Mouse (Mus musculus) layer of hippocampus, adult 2 months (tissue): ENCODE data around the gene Pde4d. TPM values are rescaled to one million over a fixed set of nuclear protein-coding genes. Genes with fewer than 3 reads are reported as not detected.
A peak's percentile ranks its signal among the peaks of the same experiment; 100 is the strongest.

Experiments used
- DNase-seq, 2 experiments: peaks; one replicate each; pipeline ENCODE4 v3.0.0; 2022; ENCODE audit warnings: low spot score in 2 of 2
- H3K27ac ChIP-seq: fragments of 200-600 bp; 2 replicates; pipeline ENCODE4 v1.8.1; 2022
- H3K4me3 ChIP-seq: fragments of 200-600 bp; 2 replicates; pipeline ENCODE4 v1.8.1; 2022; ENCODE audit warnings: mild to moderate bottlenecking
- CTCF ChIP-seq: fragments of 200-600 bp; conservative IDR thresholded peaks from 2 replicates; pipeline ENCODE4 v1.8.1; 2022; ENCODE audit warnings: antibody characterized with exemption, mild to moderate bottlenecking, moderate library complexity
- microRNA-seq, 2 experiments: library from miRNA; unstranded; fragments of <30 nt; microRNA quantifications; one replicate each; pipeline ENCODE4 v1.2.0; 2021
- total RNA-seq, 2 experiments: library from RNA; stranded (reverse); gene quantifications; 2 replicates each; pipeline ENCODE4 v1.2.3; 2021

Gene Pde4d
- total RNA-seq, 2 experiments from 2014 or later, result 72.2 to 73.8 TPM

DNA sequence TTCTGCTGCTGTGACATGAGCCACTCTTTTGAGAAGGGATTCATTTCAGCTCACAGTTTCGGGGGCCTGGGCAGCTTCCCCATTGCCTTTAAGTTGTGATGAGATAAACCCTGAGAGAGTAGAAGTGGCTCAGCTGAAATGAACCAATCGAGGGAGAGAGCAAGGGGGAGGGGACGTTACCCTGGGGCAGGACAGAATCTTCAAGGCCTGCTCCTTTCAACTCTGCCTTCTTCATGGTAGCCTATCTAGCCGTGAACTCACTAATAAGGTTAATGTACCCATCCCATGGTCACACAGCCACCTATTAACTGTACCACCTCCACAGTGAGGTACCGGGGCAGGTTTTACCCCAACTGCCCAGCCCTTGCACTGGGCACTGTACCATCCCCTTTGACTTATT, 1487.1 kb downstream of the Pde4d start:
- Histone ChIP-seq H3K27ac (no peak overlapping the region), H3K4me3 (no peak overlapping the region)
- no peak for TF ChIP-seq CTCF
- DNase-seq, result no peak

DNA sequence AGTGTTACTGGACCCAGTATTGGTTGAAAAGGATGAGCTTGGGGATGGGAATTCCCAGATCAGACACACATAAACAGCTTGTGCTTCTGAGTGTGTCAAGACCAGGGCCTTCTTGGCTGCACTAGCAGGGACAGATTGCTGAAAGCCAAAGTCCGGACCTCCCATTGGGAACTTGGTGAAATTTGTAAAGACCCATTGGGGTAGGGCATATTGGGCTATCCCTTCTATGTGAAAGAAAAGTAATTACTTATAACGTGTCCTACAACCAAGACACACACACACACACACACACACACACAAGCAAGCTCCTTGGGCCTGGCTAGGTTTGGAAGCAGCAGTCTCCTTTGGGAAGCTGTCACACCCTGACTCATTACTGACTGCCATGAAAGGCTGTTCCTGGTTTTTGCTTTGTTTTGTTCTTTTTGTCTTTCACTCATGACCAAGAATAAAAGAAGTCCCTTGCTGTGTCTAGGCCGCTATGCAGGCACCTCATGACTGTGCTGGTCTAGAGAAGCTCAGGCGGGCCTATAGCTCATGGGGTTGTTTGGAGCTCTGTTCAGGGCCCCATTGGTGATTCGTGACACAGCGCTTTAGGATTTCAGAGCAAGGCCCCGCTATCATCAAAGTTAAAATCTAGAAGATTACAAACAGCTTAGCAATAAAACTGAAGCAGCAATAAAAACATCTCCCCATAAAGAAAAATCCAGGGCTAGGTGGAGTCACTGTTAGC, 1495.2 kb downstream of the Pde4d start:
- Histone ChIP-seq H3K27ac (no peak overlapping the region), H3K4me3 (no peak overlapping the region)
- no peak for DNase-seq
- TF ChIP-seq CTCF, result no peak

DNA sequence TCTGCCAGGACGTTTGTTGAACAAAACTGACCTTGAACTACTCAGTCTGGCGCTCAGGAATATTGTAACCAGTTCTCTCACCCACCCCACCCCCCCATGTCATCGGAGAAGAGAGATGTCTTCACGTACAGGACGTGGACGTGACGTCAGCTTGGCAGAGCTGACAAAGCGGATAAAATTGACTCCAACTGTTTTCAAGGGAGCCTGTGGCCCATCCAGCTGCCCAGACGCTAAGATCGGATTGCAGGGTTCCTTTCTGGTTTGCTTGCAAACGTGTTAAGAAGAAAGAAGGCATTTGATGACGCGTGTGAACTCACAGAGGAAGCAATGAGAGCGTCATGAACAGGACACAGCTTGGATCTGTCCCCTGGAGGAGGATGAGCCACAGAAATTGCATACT, 1501.7 kb downstream of the Pde4d start:
- TF ChIP-seq CTCF, result no peak
- no peak for DNase-seq
- H3K27ac ChIP-seq, result no peak overlapping the region
- no peak overlapping the region for H3K4me3 ChIP-seq

DNA sequence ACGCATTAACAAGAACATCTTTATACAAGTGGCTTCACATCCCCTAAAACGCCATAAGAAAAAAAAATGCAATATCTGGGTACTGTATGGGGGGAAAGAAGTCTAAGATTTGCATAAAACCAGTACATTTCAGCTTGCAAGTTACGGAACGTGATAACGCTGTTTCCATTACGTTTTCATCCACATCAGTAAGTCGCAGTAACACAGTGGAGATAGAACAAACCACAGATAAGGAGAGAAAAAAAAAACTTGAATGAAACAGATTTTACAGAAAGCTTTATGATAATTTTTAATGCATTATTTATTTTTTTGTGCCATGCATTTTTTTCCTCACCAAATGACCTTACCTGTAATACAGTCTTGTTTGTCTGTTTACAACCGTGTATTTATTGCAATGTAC, 1504.4 kb downstream of the Pde4d start:
- Histone ChIP-seq H3K27ac (no peak overlapping the region), H3K4me3 (no peak overlapping the region)
- no peak for TF ChIP-seq CTCF
- DNase-seq, result no peak

DNA sequence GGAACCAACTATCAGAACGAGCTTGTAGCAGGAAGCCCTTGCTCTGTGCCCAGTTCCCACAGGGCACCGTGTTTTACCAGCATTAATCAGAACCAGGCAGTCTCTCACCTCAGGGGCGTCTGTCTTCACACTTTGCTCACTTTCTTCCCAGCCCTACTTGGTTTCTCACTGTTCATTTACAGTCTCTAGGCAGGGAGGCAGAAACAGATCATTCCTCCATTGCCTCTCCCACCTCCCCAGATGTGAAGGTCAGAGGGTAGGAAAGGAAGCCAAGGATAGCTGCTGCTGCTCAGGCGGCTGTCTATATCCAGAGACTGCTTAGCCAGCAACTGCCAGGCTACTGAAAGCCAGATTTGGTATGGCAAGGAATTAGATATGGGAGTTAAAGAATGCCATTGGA, 1508.2 kb downstream of the Pde4d start:
- Histone ChIP-seq H3K4me3 (no peak overlapping the region), H3K27ac (no peak overlapping the region)
- no peak for DNase-seq
- no peak for TF ChIP-seq CTCF

DNA sequence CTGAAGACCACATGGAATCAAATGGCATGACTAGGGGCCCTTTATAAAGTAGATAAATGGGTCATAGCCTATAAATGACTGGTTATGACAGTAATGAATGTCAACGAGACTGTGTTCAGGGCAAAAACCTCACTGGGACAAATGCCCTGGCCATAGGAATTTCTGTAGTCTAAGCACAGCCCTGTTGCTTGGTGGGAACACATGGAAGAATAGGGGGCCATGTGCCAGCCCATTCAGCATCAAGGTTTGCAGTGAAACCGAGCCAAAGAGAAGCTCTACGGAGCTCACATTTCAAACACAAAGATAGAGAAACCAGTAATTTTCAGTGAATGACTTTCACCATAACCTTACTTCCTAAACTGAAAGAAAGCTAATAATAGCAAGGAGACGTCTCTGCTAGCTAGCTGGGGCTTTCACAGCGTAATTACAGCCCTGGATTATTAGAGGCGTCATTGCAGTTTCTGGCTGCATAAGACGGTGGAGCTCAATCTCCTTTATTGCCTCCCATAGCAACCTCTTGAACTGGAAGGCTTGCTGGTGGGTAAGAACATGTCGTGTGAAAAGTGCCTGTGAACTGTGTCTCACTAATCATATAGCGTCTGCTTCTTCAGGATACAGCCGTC, 1533.2 kb downstream of the Pde4d start:
- no peak overlapping the region for H3K4me3 ChIP-seq
- no peak for TF ChIP-seq CTCF
- H3K27ac ChIP-seq, result no peak overlapping the region
- DNase-seq, result no peak

DNA sequence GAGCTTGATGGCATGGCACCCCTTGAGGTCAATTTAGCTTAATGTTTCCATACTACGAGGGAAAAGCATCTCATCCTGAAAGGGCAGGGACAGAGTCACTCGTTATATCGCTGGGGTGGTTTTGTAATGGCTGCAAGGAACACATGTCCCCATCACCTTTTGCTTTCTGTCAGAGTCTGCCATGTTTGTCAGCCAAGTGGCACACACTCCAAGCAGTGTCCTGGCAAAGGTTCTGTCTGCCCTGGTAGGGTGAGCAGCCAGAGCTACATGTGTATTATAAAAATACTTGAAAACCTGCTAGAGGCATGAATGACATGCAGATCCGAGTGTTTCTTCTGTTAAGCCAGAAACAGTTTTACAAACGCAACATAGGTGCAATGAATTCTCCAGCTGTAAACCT, 1535.7 kb downstream of the Pde4d start:
- no peak for TF ChIP-seq CTCF
- H3K4me3 ChIP-seq, result no peak overlapping the region
- H3K27ac ChIP-seq, result no peak overlapping the region
- no peak for DNase-seq

DNA sequence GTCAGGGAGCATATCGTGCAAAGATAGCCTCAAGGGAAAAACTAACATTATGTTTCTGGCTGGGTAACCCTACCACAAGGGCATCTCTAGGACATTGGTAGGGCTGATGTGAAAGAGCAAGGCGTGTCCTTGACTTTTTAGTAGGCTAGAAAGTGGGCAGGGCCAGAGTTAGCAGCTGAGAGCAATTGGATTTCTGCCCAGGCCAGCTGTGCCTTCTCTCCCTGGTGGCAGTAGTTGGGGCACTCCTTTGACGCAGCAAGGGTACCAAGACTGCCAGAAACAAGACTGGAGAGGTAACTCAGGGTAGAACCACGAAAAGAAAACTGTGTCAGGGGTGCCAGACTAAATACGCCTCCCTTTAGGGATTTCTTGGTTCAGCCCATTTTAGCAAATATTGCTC, 1536.1 kb downstream of the Pde4d start:
- Histone ChIP-seq H3K27ac (no peak overlapping the region), H3K4me3 (no peak overlapping the region)
- peak in 1 of 2 experiments; percentile 4 for DNase-seq
- no peak for TF ChIP-seq CTCF

DNA sequence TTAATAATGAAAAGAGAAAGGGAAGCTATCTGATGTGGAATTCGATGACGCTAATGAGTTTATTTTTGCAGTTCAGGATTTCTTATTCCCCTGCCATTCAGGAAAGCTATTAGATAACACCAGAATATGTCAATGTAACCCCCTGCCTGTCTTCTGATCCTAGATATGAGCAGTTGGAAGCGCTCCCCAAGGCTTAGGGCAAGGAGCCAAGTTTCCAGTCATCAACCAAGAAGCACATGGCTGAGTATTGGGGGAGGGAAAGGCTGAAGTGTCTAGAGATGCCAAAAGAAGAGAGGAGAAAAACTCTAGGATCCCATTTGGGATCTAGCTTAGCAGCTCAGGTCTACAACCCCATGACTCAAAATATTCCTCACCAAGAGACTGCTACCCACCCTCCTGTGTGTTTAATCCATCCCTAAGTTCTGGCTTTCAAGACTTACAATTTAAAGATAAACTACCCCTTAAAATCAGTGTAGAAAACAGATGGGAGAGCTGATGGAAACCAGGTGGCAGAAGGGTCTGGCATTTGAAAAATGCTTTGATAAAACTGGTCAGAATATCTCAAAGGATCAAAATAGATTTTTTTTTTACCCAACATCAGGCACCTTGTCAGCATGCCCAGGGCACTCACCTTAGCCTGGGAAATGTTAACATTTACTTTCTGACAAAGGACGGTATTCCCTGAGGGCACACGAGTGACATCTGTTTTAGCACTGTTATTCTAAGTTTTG, 1543.2 kb downstream of the Pde4d start:
- no peak for TF ChIP-seq CTCF
- DNase-seq, result peak; percentile 57 to 78
- H3K27ac ChIP-seq, result 0 out of 2 replicates have a peak overlapping the region, but pooled peaks have one; percentile 39
- H3K4me3 ChIP-seq, result no peak overlapping the region

DNA sequence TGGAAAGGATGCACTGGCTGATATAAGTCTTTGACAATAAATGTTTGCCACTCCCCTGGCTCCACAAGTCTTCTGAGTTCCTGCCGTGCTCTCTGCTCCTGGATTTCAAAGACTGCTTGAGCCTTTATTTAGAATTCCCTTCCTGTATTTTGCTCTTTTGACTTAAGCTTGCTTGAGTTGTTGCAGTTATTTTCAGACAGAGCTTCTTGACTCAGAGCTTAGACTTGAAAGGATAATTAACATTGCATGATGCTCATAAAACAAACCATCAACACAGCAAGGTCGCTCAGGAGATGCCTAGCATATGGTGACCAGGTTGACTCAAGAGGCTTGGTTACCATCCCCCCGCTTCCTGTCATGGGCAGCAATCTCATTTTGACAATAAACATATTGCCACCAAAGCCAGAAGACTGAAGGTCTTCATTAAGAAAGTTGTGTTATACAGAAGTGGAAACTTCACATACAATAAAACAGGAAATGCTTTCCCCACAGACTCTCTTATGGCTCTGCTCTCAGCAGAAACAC, 1544.6 kb downstream of the Pde4d start:
- DNase-seq, result no peak
- TF ChIP-seq CTCF, result no peak
- Histone ChIP-seq H3K27ac (no peak overlapping the region), H3K4me3 (no peak overlapping the region)

DNA sequence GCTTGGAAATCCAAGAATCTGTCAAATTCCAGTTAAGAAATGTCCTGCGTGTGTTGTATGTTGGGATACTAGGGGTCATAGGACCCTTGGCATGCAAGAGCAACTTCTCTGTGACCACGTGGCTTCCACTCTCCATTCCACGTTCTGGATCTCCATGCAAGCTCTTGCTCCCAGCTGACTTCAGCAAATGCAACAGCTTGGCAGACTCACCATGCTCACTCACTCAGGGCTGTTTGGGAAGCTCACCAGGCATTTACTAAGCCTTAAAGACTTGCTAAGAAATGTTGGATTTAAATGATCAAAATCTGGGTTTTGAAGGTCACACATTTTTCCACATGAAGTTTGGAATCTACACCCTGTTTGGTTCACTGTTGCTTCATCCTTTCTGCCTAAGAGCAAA, 1552.3 kb downstream of the Pde4d start:
- no peak overlapping the region for H3K4me3 ChIP-seq
- H3K27ac ChIP-seq, result no peak overlapping the region
- no peak for TF ChIP-seq CTCF
- DNase-seq, result no peak

Small RNA genes lying within 50 kb of the gene (microRNA-seq; reads per million reads assigned to microRNA genes)
- gene Mir1904 (0 reads per million in 2 experiments), gene Mir582 (23.6 to 32.6 reads per million in 2 experiments)

Other genes with a start within 250 kb of the Pde4d start
- 1 to 10 TPM; 5.1 to 5.8 TPM for gene Elovl7, start 235.5 kb upstream of the Pde4d start, total RNA-seq
- gene Depdc1b, start 133.6 kb upstream of the Pde4d start, total RNA-seq, result under 1 TPM; 0.33 to 0.34 TPM